Mouse (Mus musculus) stomach, postnatal 0 days (tissue): ENCODE measurements around the gene Eml2. TPM values are rescaled to one million over a fixed set of nuclear protein-coding genes. Genes with fewer than 3 reads are reported as not detected.

Experiments used
- ATAC-seq: fragments of 200-750 bp; cut with Nextera tagmentation; 2 replicates; pipeline ENCODE4 v1.8.0; 2017; ENCODE audit not compliant: low FRiP score, low TSS enrichment
- DNase-seq: peaks from one replicate; pipeline ENCODE4 v3.0.0-alpha.2; 2016; ENCODE audit warnings: low spot score
- H3K27ac ChIP-seq: fragments of 300-500 bp; sonication (generic); replicated peaks from 2 replicates; pipeline ENCODE4 v1.5.1; 2014; ENCODE audit warnings: mild to moderate bottlenecking, control low read depth
- H3K27me3 ChIP-seq: fragments of 300-500 bp; sonication (generic); 2 replicates; pipeline ENCODE4 v1.6.1; 2014; ENCODE audit warnings: low read length; ENCODE audit not compliant: control insufficient read depth, insufficient read depth
- H3K36me3 ChIP-seq: fragments of 300-500 bp; sonication (generic); 2 replicates; pipeline ENCODE4 v1.6.1; 2014; ENCODE audit warnings: low read length, mixed read lengths; ENCODE audit not compliant: control insufficient read depth, insufficient read depth
- H3K4me1 ChIP-seq: fragments of 300-500 bp; sonication (generic); replicated peaks from 2 replicates; pipeline ENCODE4 v1.6.1; 2014; ENCODE audit warnings: antibody characterized with exemption; ENCODE audit not compliant: control insufficient read depth, insufficient read depth
- H3K4me2 ChIP-seq: fragments of 300-500 bp; sonication (generic); replicated peaks from 2 replicates; pipeline ENCODE4 v1.6.1; 2014; ENCODE audit warnings: low read depth, mild to moderate bottlenecking, control low read depth, moderate library complexity
- H3K4me3 ChIP-seq: fragments of 300-500 bp; sonication (generic); 2 replicates; pipeline ENCODE4 v1.5.1; 2014; ENCODE audit warnings: low read depth, low read length, control low read depth
- H3K9ac ChIP-seq: fragments of 300-500 bp; sonication (generic); 2 replicates; pipeline ENCODE4 v1.6.1; 2014; ENCODE audit warnings: mild to moderate bottlenecking, low read length, control low read depth, mixed read lengths
- H3K9me3 ChIP-seq: fragments of 300-500 bp; sonication (generic); 2 replicates; pipeline ENCODE4 v1.6.1; 2016; ENCODE audit warnings: low read length; ENCODE audit not compliant: control insufficient read depth
- CTCF ChIP-seq: IDR thresholded peaks from 2 replicates; pipeline ENCODE4 v1.5.1; 2016; ENCODE audit warnings: antibody characterized with exemption, low read depth, mild to moderate bottlenecking, moderate library complexity
- EP300 ChIP-seq: optimal IDR thresholded peaks from 2 replicates; pipeline ENCODE3; 2016; ENCODE audit warnings: antibody characterized with exemption
- WGBS: fragments of 180-500 bp; shearing (Covaris S2); extraction: QIAGEN DNeasy Blood & Tissue Kit; methylation state at CpG from one replicate; pipeline ENCODE4 v1.1.7; 2014; 5-methylcytosine and 5-hydroxymethylcytosine counted together
- polyA plus RNA-seq: library from polyadenylated mRNA; unstranded; fragments of >200 nt; fragmentation: Nextera tagmentation; extraction: Ambion mirVana; gene quantifications from 2 replicates; pipeline ENCODE4 v1.2.1, GENCODE M21; 2015

Eml2 gene
- polyA plus RNA-seq, 1 experiment from 2014 or later = 8.8 TPM

DNA sequence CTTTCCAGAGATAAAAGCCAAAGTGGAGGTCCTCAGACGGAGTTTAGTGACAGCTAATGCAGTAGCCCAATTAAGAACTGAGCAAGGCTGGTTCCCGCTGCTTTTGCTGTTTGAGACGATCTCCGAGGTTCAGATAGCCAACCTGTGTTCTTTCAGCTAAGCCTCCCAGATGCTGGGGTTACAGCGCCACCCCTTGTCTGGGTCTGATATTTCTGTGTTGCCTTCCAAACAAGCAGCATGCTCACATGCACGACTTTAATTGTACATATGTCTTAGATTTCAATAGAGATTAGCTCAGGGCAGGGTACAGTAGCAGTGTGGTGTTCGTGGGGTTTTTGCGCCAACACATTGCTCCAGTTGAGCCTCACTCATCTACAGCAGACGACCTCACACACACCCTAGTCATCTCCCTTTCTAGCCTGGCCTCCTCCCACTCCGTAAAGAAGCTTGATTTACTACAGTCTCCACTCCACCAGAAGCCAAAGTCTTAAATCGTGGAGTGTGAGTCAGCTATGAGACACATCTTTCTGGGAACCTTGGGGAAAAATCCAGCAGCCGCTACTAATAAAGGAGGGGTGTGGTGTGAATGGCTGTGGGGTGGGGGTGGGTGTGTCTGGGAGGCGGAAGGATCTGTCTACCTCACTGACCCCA is 20.3 kb upstream of the Eml2 start:
- Histone ChIP-seq H3K27me3 (no peaks in the 10 kb centered on the region), H3K9ac (no peak overlapping the region), H3K9me3 (no peaks in the 10 kb centered on the region), H3K4me1 (0 out of 2 replicates have a peak, but pooled peaks cover 6% of the 10 kb centered on the region), H3K27ac (no peak overlapping the region), H3K36me3 (no peaks in the 10 kb centered on the region), H3K4me3 (no peak overlapping the region), H3K4me2 (no peak overlapping the region; the same call in 1 of the 2 replicates)
- ATAC-seq (peak; percentile 48), DNase-seq (peak; percentile 56)
- WGBS = 40% methylated on average over 13 of the region's 13 CpGs
- TF ChIP-seq EP300 (no peak), CTCF (peak; percentile 66)

GRCm38 (mm10) chr7:19157160-19157800 is 18.9 kb upstream of the Eml2 start:
- Histone ChIP-seq H3K4me3 (no peak overlapping the region), H3K9ac (no peak overlapping the region; the same call in 1 of the 2 replicates)
- peak; percentile 79 for ATAC-seq

GRCm38 (mm10) chr7:19158601-19159000 is 17.6 kb upstream of the Eml2 start:
- WGBS = 58% methylated on average over 11 of the region's 11 CpGs
- H3K4me3 ChIP-seq = no peak overlapping the region
- H3K9ac ChIP-seq = no peak overlapping the region
- TF ChIP-seq EP300 (no peak), CTCF (no peak)
- DNase-seq (no peak), ATAC-seq (no peak)
- no peaks in the 10 kb centered on the region for H3K27me3 ChIP-seq
- no peak overlapping the region for H3K4me2 ChIP-seq
- no peaks in the 10 kb centered on the region for H3K36me3 ChIP-seq
- H3K4me1 ChIP-seq = 0 out of 2 replicates have a peak, but pooled peaks cover 6% of the 10 kb centered on the region
- no peaks in the 10 kb centered on the region for H3K9me3 ChIP-seq
- H3K27ac ChIP-seq = no peak overlapping the region

More at GRCm38 (mm10) chr7:19157160-19157800, 18.9 kb upstream of the Eml2 start:
- peak; percentile 95 for DNase-seq
- peak overlapping the region; percentile 40; the same call in 1 of the 2 replicates for H3K4me2 ChIP-seq
- H3K36me3 ChIP-seq = no peaks in the 10 kb centered on the region
- TF ChIP-seq CTCF = peak; percentile 99
- no peak for TF ChIP-seq EP300
- 5% methylated on average over 30 of the region's 30 CpGs for WGBS
- 0 out of 2 replicates have a peak, but pooled peaks cover 6% of the 10 kb centered on the region for H3K4me1 ChIP-seq
- H3K9me3 ChIP-seq = no peaks in the 10 kb centered on the region
- no peaks in the 10 kb centered on the region for H3K27me3 ChIP-seq
- H3K27ac ChIP-seq = peak overlapping the region; percentile 50

- H3K4me3 ChIP-seq = no peak overlapping the region
- H3K27ac ChIP-seq = no peak overlapping the region
- ATAC-seq (0 out of 2 replicates have a peak, but pooled peaks have one; percentile 12), DNase-seq (no peak)
- no peaks in the 10 kb centered on the region for H3K9me3 ChIP-seq
- TF ChIP-seq EP300 (no peak), CTCF (no peak)
- H3K27me3 ChIP-seq = no peaks in the 10 kb centered on the region
- no peaks in the 10 kb centered on the region for H3K36me3 ChIP-seq
- 0 out of 2 replicates have a peak, but pooled peaks cover 6% of the 10 kb centered on the region for H3K4me1 ChIP-seq
- H3K9ac ChIP-seq = no peak overlapping the region
- WGBS = 14% methylated on average over 18 of the region's 18 CpGs
- H3K4me2 ChIP-seq = peak overlapping the region; percentile 82
Observed at GRCm38 (mm10) chr7:19159411-19159810, 16.8 kb upstream of the Eml2 start.

DNA sequence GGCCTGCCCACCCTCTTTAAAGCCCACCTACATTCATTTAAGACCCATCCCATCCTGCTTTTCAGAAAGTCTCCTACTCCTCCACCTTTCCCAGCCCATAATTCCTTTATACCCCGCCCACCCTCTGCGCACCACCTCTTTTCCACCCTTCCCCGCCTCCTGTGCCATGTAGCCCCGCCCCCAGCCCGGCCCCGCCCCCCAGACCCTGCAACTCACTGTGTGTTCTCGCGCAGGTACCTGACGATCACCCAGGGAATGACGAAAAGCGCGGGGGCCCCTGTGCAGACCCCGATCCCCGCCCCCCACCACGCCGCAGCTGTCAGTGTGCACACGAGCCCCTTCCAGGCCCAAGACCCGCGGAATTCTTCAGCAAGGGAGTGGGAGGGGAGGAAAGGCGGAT is 16.1 kb upstream of the Eml2 start:
- DNase-seq (peak; percentile 86), ATAC-seq (peak; percentile 52)
- 2% methylated on average over 20 of the region's 20 CpGs for WGBS
- Histone ChIP-seq H3K4me3 (peak overlapping the region; percentile 33), H3K4me2 (peak overlapping the region; percentile 82), H3K9ac (peak overlapping the region; percentile 50), H3K4me1 (0 out of 2 replicates have a peak, but pooled peaks cover 6% of the 10 kb centered on the region), H3K27ac (no peak overlapping the region), H3K9me3 (no peaks in the 10 kb centered on the region), H3K36me3 (no peaks in the 10 kb centered on the region), H3K27me3 (no peaks in the 10 kb centered on the region)
- TF ChIP-seq CTCF (no peak), EP300 (no peak)

GRCm38 (mm10) chr7:19162928-19163327 is 13.3 kb upstream of the Eml2 start:
- ATAC-seq = no peak
- DNase-seq = no peak
- Histone ChIP-seq H3K4me1 (0 out of 2 replicates have a peak, but pooled peaks cover 4% of the 10 kb centered on the region), H3K9me3 (no peaks in the 10 kb centered on the region), H3K36me3 (no peaks in the 10 kb centered on the region), H3K9ac (no peak overlapping the region), H3K4me2 (no peak overlapping the region), H3K27me3 (no peaks in the 10 kb centered on the region), H3K4me3 (no peak overlapping the region), H3K27ac (no peak overlapping the region)
- TF ChIP-seq CTCF (no peak), EP300 (no peak)
- 71% methylated on average over 7 of the region's 7 CpGs for WGBS
